9 mouse cellular contexts compared by ENCODE assay signal in genomic region chr6:124744755-124745321, GRCm38 (mm10). TPM values are rescaled to one million over a fixed set of nuclear protein-coding genes. Genes with fewer than 3 reads are reported as not detected.
DNase-seq lines count a peak whose midpoint lies in the region; ATAC-seq and TF ChIP-seq lines count a peak whose summit lies in the region.
"Had no signal": no experiment of that assay in that cellular context is flagged by ENCODE, and none has a peak within 500 bp of the region (broad histone marks: within the 10 kb centered on the region; RNA-seq: fewer than 3 reads in every experiment).

No protein-coding gene starts in this region.

- H3K9me3 ChIP-seq in heart, embryonic 10.5 days = no peaks in the 10 kb centered on the region
- H3K9me3 ChIP-seq in embryonic facial prominence, embryonic 11.5 days (replicated peaks; ENCODE audit: control insufficient read depth, low read length) = no peaks in the 10 kb centered on the region
- no peaks in the 10 kb centered on the region for H3K9me3 ChIP-seq in neural tube, embryonic 14.5 days (ENCODE audit: control insufficient read depth, low read length)

- no peaks in the 10 kb centered on the region for H3K27me3 ChIP-seq in heart, embryonic 10.5 days (ENCODE audit: insufficient read depth, poor library complexity, severe bottlenecking)
- no peaks in the 10 kb centered on the region for H3K27me3 ChIP-seq in C2C12 (ENCODE audit: control insufficient read depth, insufficient read depth, insufficient read length)
- H3K27me3 ChIP-seq in embryonic facial prominence, embryonic 11.5 days (ENCODE audit: control insufficient read depth, insufficient read depth, low read length) = no peaks in the 10 kb centered on the region
- no peaks in the 10 kb centered on the region for H3K27me3 ChIP-seq in neural tube, embryonic 14.5 days (ENCODE audit: control insufficient read depth, insufficient read depth, low read length)

- H3K79me2 ChIP-seq in C2C12 (ENCODE audit: control insufficient read depth, insufficient read depth) = peaks cover 11% of the 10 kb centered on the region

- H3K4me1 ChIP-seq in heart, embryonic 10.5 days = peaks cover 32% of the 10 kb centered on the region
- peaks cover 5% of the 10 kb centered on the region; the same call in 1 of the 2 replicates for H3K4me1 ChIP-seq in embryonic facial prominence, embryonic 11.5 days (ENCODE audit: control insufficient read depth, insufficient read depth, low read length)
- H3K4me1 ChIP-seq in neural tube, embryonic 14.5 days (ENCODE audit: control insufficient read depth, insufficient read depth, low read length) = peaks cover 14% of the 10 kb centered on the region

- H3K36me3 ChIP-seq in heart, embryonic 10.5 days = peaks cover 51% of the 10 kb centered on the region
- peaks cover 47% of the 10 kb centered on the region for H3K36me3 ChIP-seq in C2C12 (ENCODE audit: control insufficient read depth, insufficient read depth)
- peaks cover 7% of the 10 kb centered on the region for H3K36me3 ChIP-seq in embryonic facial prominence, embryonic 11.5 days (replicated peaks; ENCODE audit: control insufficient read depth, insufficient read depth, low read depth, low read length)
- H3K36me3 ChIP-seq in neural tube, embryonic 14.5 days (ENCODE audit: control insufficient read depth, insufficient read depth, low read length) = peaks cover 46% of the 10 kb centered on the region

- peak overlapping the region; percentile 95 for H3K27ac ChIP-seq in heart, embryonic 10.5 days
- H3K27ac ChIP-seq in embryonic facial prominence, embryonic 11.5 days (replicated peaks; ENCODE audit: low read depth, low read length) = peak overlapping the region; percentile 78
- H3K27ac ChIP-seq in neural tube, embryonic 14.5 days (ENCODE audit: low read depth, low read length) = peak overlapping the region; percentile 68

- peak overlapping the region; percentile 19 for H3ac ChIP-seq in C2C12 (ENCODE audit: control insufficient read depth, insufficient read length, low read depth)

- H3K4me3 ChIP-seq in heart, embryonic 10.5 days = peak overlapping the region; percentile 75
- no peak overlapping the region for H3K4me3 ChIP-seq in C2C12 (ENCODE audit: insufficient read depth, poor library complexity, severe bottlenecking)
- peak overlapping the region; percentile 46 for H3K4me3 ChIP-seq in embryonic facial prominence, embryonic 11.5 days (ENCODE audit: low read depth, low read length)
- no peak overlapping the region for H3K4me3 ChIP-seq in neural tube, embryonic 14.5 days (ENCODE audit: low read depth, low read length)

- peak overlapping the region; percentile 78 for H3K9ac ChIP-seq in embryonic facial prominence, embryonic 11.5 days (replicated peaks; ENCODE audit: low read length)
- H3K9ac ChIP-seq in neural tube, embryonic 14.5 days (replicated peaks; ENCODE audit: low read depth, low read length) = no peak overlapping the region

- DNase-seq in heart, embryonic 10.5 days (ENCODE audit: low spot score) = no peak
- DNase-seq in heart, postnatal 25 days (ENCODE audit: low spot score) = no peak
- no peak for DNase-seq in embryonic facial prominence, embryonic 11.5 days (ENCODE audit: low spot score)
- peak; percentile 56 for DNase-seq in kidney, postnatal 10 days
- DNase-seq in left cerebral cortex, adult 18-20 months (ENCODE audit: low spot score in 2 of 2) = no peak
- no peak for DNase-seq in c-Kit-positive CD71-positive TER-119-positive erythroid progenitor cells, embryonic 14.5 days (ENCODE audit: low spot score)

- intact Hi-C loops in heart, postnatal 25 days (cut with DNase I) = no loop called here

- peak overlapping the region; percentile 27; the same call in 1 of the 2 replicates for H3K4me2 ChIP-seq in embryonic facial prominence, embryonic 11.5 days (ENCODE audit: low read depth, low read length)
- H3K4me2 ChIP-seq in neural tube, embryonic 14.5 days (ENCODE audit: low read depth, low read length) = peak overlapping the region; percentile 35; the same call in 1 of the 2 replicates

- TF ChIP-seq CTCF in C2C12 (IDR thresholded peaks at IDR 0.05; ENCODE audit: control insufficient read depth, insufficient read depth, insufficient read length) = no peak

- peak; percentile 0; the same call in 1 of the 2 replicates for ATAC-seq in embryonic facial prominence, embryonic 11.5 days (replicated peaks; ENCODE audit: insufficient number of reproducible peaks, low FRiP score, low TSS enrichment, low read depth)
- no peak for ATAC-seq in neural tube, embryonic 14.5 days (ENCODE audit: low read depth)

- peaks cover 7% of the 10 kb centered on the region for H3K79me3 ChIP-seq in C2C12 (ENCODE audit: low read depth)

- WGBS in heart, embryonic 10.5 days = 69% methylated on average over 26 of the region's 26 CpGs
- 71% methylated on average over 26 of the region's 26 CpGs for WGBS in embryonic facial prominence, embryonic 11.5 days
- 71% methylated on average over 26 of the region's 26 CpGs for WGBS in neural tube, embryonic 14.5 days

TF ChIP-seq in C2C12, 6 proteins besides CTCF, POLR2A, EP300 and RAD21:
- TF ChIP-seq USF1 (IDR thresholded peaks at IDR 0.05; ENCODE audit: low read depth) (no peak), FOSL1 (IDR thresholded peaks at IDR 0.05; ENCODE audit: insufficient read depth, low read length, poor library complexity, severe bottlenecking) (no peak), MYOD1 (IDR thresholded peaks at IDR 0.05; ENCODE audit: control insufficient read depth, insufficient read length, low read depth) (no peak), MYOG (IDR thresholded peaks at IDR 0.05; ENCODE audit: control insufficient read depth, extremely low read depth, insufficient read length) (no peak), MAX (IDR thresholded peaks at IDR 0.05) (no peak), CEBPB (IDR thresholded peaks at IDR 0.05; ENCODE audit: low read depth) (no peak)
TF ChIP-seq in C2C12: peak in this region for 0.

RNA-seq across cellular contexts. Expression of gene Grcc10, which starts 3.7 kb away (rescaled TPM):
- polyA plus RNA-seq in heart, embryonic 10.5 days (2016; fragmentation: Nextera tagmentation; extraction: Ambion mirVana) = 297 and 301 TPM in 2 replicates
- 100 to 1,000 TPM; 274 to 277 TPM for total RNA-seq in heart, postnatal 25 days (2021)
- polyA plus RNA-seq in C2C12 (2012; fragmentation: generic; extraction: Trizol) = 294 TPM
- polyA plus RNA-seq in embryonic facial prominence, embryonic 11.5 days (2014; fragmentation: Nextera tagmentation; extraction: Ambion mirVana) = 518 and 553 TPM in 2 replicates
- 634 and 689 TPM in 2 replicates for polyA plus RNA-seq in neural tube, embryonic 14.5 days (2014; fragmentation: Nextera tagmentation; extraction: Ambion mirVana)
- 100 to 1,000 TPM; 321 to 335 TPM for total RNA-seq in left cerebral cortex, adult 18-20 months (2021)

RNA-seq across cellular contexts. Expression of gene Ptpn6, which starts 6.3 kb away (rescaled TPM):
- polyA plus RNA-seq in heart, embryonic 10.5 days (2016; fragmentation: Nextera tagmentation; extraction: Ambion mirVana) = 5.9 and 8.6 TPM in 2 replicates
- 1 to 10 TPM; 4.7 TPM for total RNA-seq in heart, postnatal 25 days (2021)
- 8.2 TPM for polyA plus RNA-seq in C2C12 (2012; fragmentation: generic; extraction: Trizol)
- polyA plus RNA-seq in embryonic facial prominence, embryonic 11.5 days (2014; fragmentation: Nextera tagmentation; extraction: Ambion mirVana) = 6.0 and 11.2 TPM in 2 replicates
- polyA plus RNA-seq in neural tube, embryonic 14.5 days (2014; fragmentation: Nextera tagmentation; extraction: Ambion mirVana) = 2.6 and 4.4 TPM in 2 replicates
- 1 to 10 TPM; 2.5 to 5.1 TPM for total RNA-seq in left cerebral cortex, adult 18-20 months (2021)

RNA-seq across cellular contexts. Expression of gene Gm45234, which starts 11.0 kb away (rescaled TPM):
- not detected in 2 replicates for polyA plus RNA-seq in heart, embryonic 10.5 days (2016; fragmentation: Nextera tagmentation; extraction: Ambion mirVana)
- 1 to 10 TPM in 1 of 2 experiments, not detected in 1; 3.8 TPM for total RNA-seq in heart, postnatal 25 days (2021)
- not detected for polyA plus RNA-seq in C2C12 (2012; fragmentation: generic; extraction: Trizol)
- not detected in 2 replicates for polyA plus RNA-seq in embryonic facial prominence, embryonic 11.5 days (2014; fragmentation: Nextera tagmentation; extraction: Ambion mirVana)
- not detected in 2 replicates for polyA plus RNA-seq in neural tube, embryonic 14.5 days (2014; fragmentation: Nextera tagmentation; extraction: Ambion mirVana)
- 1 to 10 TPM in 1 of 2 experiments, not detected in 1; 1.4 TPM for total RNA-seq in left cerebral cortex, adult 18-20 months (2021)
- total RNA-seq: gastrocnemius, adult 8-10 months had no signal

RNA-seq across cellular contexts. Expression of gene Atn1, which starts 11.5 kb away (rescaled TPM):
- 7.4 and 11.4 TPM in 2 replicates for polyA plus RNA-seq in heart, embryonic 10.5 days (2016; fragmentation: Nextera tagmentation; extraction: Ambion mirVana)
- 10 to 100 TPM; 37.0 to 39.7 TPM for total RNA-seq in heart, postnatal 25 days (2021)
- polyA plus RNA-seq in C2C12 (2012; fragmentation: generic; extraction: Trizol) = 47.0 TPM
- polyA plus RNA-seq in embryonic facial prominence, embryonic 11.5 days (2014; fragmentation: Nextera tagmentation; extraction: Ambion mirVana) = 9.0 and 9.6 TPM in 2 replicates
- 21.5 and 27.5 TPM in 2 replicates for polyA plus RNA-seq in neural tube, embryonic 14.5 days (2014; fragmentation: Nextera tagmentation; extraction: Ambion mirVana)
- 100 to 1,000 TPM; 158 to 181 TPM for total RNA-seq in left cerebral cortex, adult 18-20 months (2021)

RNA-seq across cellular contexts. Expression of gene Eno2, which starts 24.6 kb away (rescaled TPM):
- polyA plus RNA-seq in heart, embryonic 10.5 days (2016; fragmentation: Nextera tagmentation; extraction: Ambion mirVana) = 4.5 and 4.8 TPM in 2 replicates
- 1 to 10 TPM; 1.9 to 3.3 TPM for total RNA-seq in heart, postnatal 25 days (2021)
- 5.5 TPM for polyA plus RNA-seq in C2C12 (2012; fragmentation: generic; extraction: Trizol)
- 4.3 and 4.5 TPM in 2 replicates for polyA plus RNA-seq in embryonic facial prominence, embryonic 11.5 days (2014; fragmentation: Nextera tagmentation; extraction: Ambion mirVana)
- polyA plus RNA-seq in neural tube, embryonic 14.5 days (2014; fragmentation: Nextera tagmentation; extraction: Ambion mirVana) = 154 and 205 TPM in 2 replicates
- 1,000 to 10,000 TPM; 1,066 to 1,067 TPM for total RNA-seq in left cerebral cortex, adult 18-20 months (2021)

Comparison
In these comparisons a context has a peak if more than half of its experiments do, and no peak if none do; other contexts are left out.
1. H3K4me3 ChIP-seq: peak in heart, embryonic 10.5 days (single experiment) and embryonic facial prominence, embryonic 11.5 days (single experiment); none in C2C12 (single experiment) and neural tube, embryonic 14.5 days (single experiment).
2. Peak in every context shown above with its lines, with median percentiles within 50 percentile points of each other: H3K27ac ChIP-seq.